Mouse (Mus musculus) cerebellum, adult 2 months (tissue): Measurements from ENCODE around the gene Zdhhc5.

Experiments
- CTCF ChIP-seq: fragments of 200-500 bp; IDR thresholded peaks from 2 replicates; pipeline ENCODE4 v1.5.1; 2011; ENCODE audit warnings: low read depth, mild to moderate bottlenecking, control low read depth, low read length, moderate library complexity, borderline replicate concordance; ENCODE audit not compliant: insufficient read depth
- POLR2A ChIP-seq: fragments of 200-500 bp; IDR thresholded peaks from 2 replicates; pipeline ENCODE4 v1.6.1; 2011; ENCODE audit warnings: low read length, control low read depth, borderline replicate concordance; ENCODE audit not compliant: insufficient read depth

- TF ChIP-seq CTCF (no peak), POLR2A (no peak)
Observed at GRCm38 (mm10) chr2:84648369-84648768, 66.6 kb downstream of the Zdhhc5 start.
